Mouse (Mus musculus) T-helper 2 cell (primary cell): Measurements from ENCODE around the gene Olfr1264.

ENCODE experiments used
- in situ Hi-C: fragments of 300-600 bp; cut with MboI, MseI; formaldehyde crosslinking; loops from one replicate; pipeline ENCODE4 v1.15.1; 2025; ENCODE audit warnings: high pct_unique_total_duplicates

Gene Olfr1264

GRCm38 (mm10) chr2:90025477-90025876 lies at the start of gene Olfr1264:
Olfr1264 (minus strand) TSS chr2:90025577.
- in situ Hi-C loops, result no loop called here

GRCm38 (mm10) chr2:90070065-90070464 lies 44.7 kb upstream of the Olfr1264 start:
- in situ Hi-C loops, result no loop called here

GRCm38 (mm10) chr2:90063494-90063893 lies 38.1 kb upstream of the Olfr1264 start, which contains the start of gene Olfr140:
Olfr140 (minus strand) TSS chr2:90063594.
- in situ Hi-C loops, result no loop called here

GRCm38 (mm10) chr2:90035037-90035436 lies 9.7 kb upstream of the Olfr1264 start, which contains the start of gene Olfr1265:
Olfr1265 (plus strand) TSS chr2:90035337.
- in situ Hi-C loops, result no loop called here

GRCm38 (mm10) chr2:90011831-90012230 lies 13.5 kb downstream of the Olfr1264 start, which contains the start of gene Olfr1263:
Olfr1263 (plus strand) TSS chr2:90012131.
- in situ Hi-C loops, result no loop called here

- in situ Hi-C loops, result no loop called here
Measured at GRCm38 (mm10) chr2:89999845-90000244, 25.5 kb downstream of the Olfr1264 start, which contains the start of gene Olfr1262. Olfr1262 (plus strand) TSS chr2:90000145.

- in situ Hi-C loops, result no loop called here
Measured at GRCm38 (mm10) chr2:89990921-89991320, 34.5 kb downstream of the Olfr1264 start, which contains the start of gene Olfr1261. Olfr1261 (plus strand) TSS chr2:89991221.

GRCm38 (mm10) chr2:89977709-89978108 lies 47.7 kb downstream of the Olfr1264 start:
- in situ Hi-C loops, result no loop called here

GRCm38 (mm10) chr2:89974184-89974583 lies 51.2 kb downstream of the Olfr1264 start, which contains the start of gene Olfr1260:
Olfr1260 (plus strand) TSS chr2:89974340.
- in situ Hi-C loops, result no loop called here
